Mouse (Mus musculus) heart, embryonic 15.5 days (tissue): ENCODE measurements at regions not wholly inside any gene's neighbourhood (a gene's known extent, or its start where the extent isn't known, plus 50 kb on each side); places are given as distances from the start of the nearest gene placed in this dataset.

ENCODE experiments used
- ATAC-seq: fragments of 200-750 bp; cut with Nextera tagmentation; replicated peaks from 2 replicates; pipeline ENCODE4 v1.8.0; 2017; ENCODE audit warnings: low read depth, moderate TSS enrichment; ENCODE audit not compliant: insufficient number of reproducible peaks, insufficient read depth, low FRiP score
- H3K27ac ChIP-seq: fragments of 300-500 bp; sonication (generic); 2 replicates; pipeline ENCODE4 v1.5.1; 2015; ENCODE audit warnings: mild to moderate bottlenecking, inconsistent platforms
- H3K27me3 ChIP-seq: fragments of 300-500 bp; sonication (generic); 2 replicates; pipeline ENCODE4 v1.6.1; 2015; ENCODE audit warnings: inconsistent platforms
- H3K36me3 ChIP-seq: fragments of 300-500 bp; sonication (generic); 2 replicates; pipeline ENCODE4 v1.6.1; 2015; ENCODE audit warnings: mild to moderate bottlenecking, inconsistent platforms
- H3K4me1 ChIP-seq: fragments of 300-500 bp; sonication (generic); replicated peaks from 2 replicates; pipeline ENCODE4 v1.6.1; 2015; ENCODE audit warnings: inconsistent platforms
- H3K4me2 ChIP-seq: fragments of 300-500 bp; sonication (generic); 2 replicates; pipeline ENCODE4 v1.6.1; 2015; ENCODE audit warnings: inconsistent platforms, mild to moderate bottlenecking, moderate library complexity
- H3K4me3 ChIP-seq: fragments of 300-500 bp; sonication (generic); 2 replicates; pipeline ENCODE4 v1.5.1; 2015; ENCODE audit warnings: mild to moderate bottlenecking, inconsistent platforms
- H3K9ac ChIP-seq: fragments of 300-500 bp; sonication (generic); 2 replicates; pipeline ENCODE4 v1.6.1; 2015; ENCODE audit warnings: mild to moderate bottlenecking, inconsistent platforms
- H3K9me3 ChIP-seq: fragments of 300-500 bp; sonication (generic); replicated peaks from 2 replicates; pipeline ENCODE4 v1.6.1; 2016; ENCODE audit warnings: inconsistent platforms
- WGBS: fragments of 180-500 bp; shearing (Covaris S2); methylation state at CpG from one replicate; pipeline ENCODE4 v1.1.7; 2015; ENCODE audit warnings: mixed read lengths; 5-methylcytosine and 5-hydroxymethylcytosine counted together

DNA sequence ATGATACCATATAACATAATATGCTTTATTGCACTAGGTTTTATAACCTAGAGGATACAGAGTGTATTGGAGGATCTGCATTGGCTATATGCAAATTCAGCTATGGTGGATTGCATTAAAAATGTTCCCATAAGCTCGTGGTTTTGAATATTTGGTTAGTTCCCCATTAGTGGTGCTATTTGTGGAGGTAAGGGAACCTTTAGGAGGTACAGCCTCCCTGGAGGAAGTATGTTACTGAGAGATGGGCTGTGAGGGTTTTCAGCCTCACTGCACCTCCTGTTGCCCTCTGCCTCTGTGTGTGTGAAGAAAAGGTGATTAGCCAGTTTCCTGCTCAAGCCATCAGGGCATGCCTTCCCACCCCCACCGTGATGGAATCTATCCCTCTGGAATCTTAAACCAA lies 372.1 kb downstream of the Synb start:
- Histone ChIP-seq H3K9me3 (no peaks in the 10 kb centered on the region), H3K9ac (no peak overlapping the region), H3K27ac (no peak overlapping the region), H3K4me2 (no peak overlapping the region), H3K27me3 (no peaks in the 10 kb centered on the region), H3K4me1 (peaks cover 13% of the 10 kb centered on the region), H3K4me3 (no peak overlapping the region), H3K36me3 (no peaks in the 10 kb centered on the region)
- ATAC-seq = no peak
- 38% methylated on average over 2 of the region's 2 CpGs for WGBS

DNA sequence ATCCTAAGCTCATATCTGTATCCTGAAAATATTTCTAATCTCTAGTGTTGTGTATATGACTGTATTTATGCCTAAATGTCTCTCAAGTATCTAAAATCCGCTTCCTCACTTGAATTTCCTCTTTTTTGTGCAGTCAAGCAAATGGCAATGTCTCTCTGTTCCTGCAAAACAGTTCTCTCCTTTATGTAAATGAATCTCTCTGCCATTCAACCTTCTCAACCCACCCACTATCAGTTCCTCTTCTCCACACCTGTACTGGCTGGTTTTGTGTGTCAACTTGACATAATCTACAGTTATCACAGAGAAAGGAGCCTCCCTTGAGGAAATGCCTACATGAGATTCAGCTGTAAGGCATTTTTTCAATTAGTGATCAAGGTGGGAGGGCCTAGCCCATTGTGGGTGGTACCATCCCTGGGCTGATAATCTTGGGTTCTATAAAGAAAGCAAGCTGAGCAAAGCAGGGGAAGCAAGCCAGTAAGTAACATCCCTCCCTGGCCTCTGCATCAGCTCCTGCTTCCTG lies 375.5 kb downstream of the Synb start:
- Histone ChIP-seq H3K27me3 (no peaks in the 10 kb centered on the region), H3K4me1 (peaks cover 13% of the 10 kb centered on the region), H3K9me3 (no peaks in the 10 kb centered on the region), H3K36me3 (no peaks in the 10 kb centered on the region), H3K4me3 (no peak overlapping the region), H3K4me2 (no peak overlapping the region), H3K9ac (no peak overlapping the region), H3K27ac (no peak overlapping the region)
- 56% methylated on average over 1 of the region's 1 CpGs for WGBS
- ATAC-seq = no peak

DNA sequence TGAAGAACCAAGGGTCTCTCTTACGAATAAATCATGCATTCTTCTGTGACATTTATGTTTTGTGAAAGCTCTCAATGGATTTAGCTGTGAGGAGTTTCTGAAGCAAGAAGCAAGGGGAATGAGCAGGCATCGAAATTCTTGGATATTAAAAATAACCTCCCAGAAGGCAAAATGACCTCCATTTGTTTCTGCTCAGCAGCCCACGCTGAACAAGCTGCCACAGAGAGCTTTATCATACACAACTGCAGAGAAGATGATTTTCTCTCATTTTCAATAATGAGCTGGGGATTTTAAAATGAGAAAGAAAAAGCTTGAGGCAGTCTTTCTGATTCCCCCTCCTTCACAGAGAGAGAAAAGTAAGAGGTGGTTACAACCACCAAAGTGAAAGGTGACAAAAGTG lies 394.2 kb downstream of the Synb start:
- Histone ChIP-seq H3K27ac (no peak overlapping the region), H3K4me1 (no peaks in the 10 kb centered on the region), H3K27me3 (no peaks in the 10 kb centered on the region), H3K4me2 (no peak overlapping the region), H3K9me3 (no peaks in the 10 kb centered on the region), H3K4me3 (no peak overlapping the region), H3K9ac (no peak overlapping the region), H3K36me3 (no peaks in the 10 kb centered on the region)
- 70% methylated on average over 3 of the region's 3 CpGs for WGBS
- no peak for ATAC-seq

GRCm38 (mm10) chr14:68877171-68877570 lies 416.9 kb downstream of the Synb start:
- no peak overlapping the region for H3K4me2 ChIP-seq
- no peak for ATAC-seq
- H3K4me3 ChIP-seq = no peak overlapping the region
- 61% methylated on average over 4 of the region's 4 CpGs for WGBS
- no peaks in the 10 kb centered on the region for H3K27me3 ChIP-seq
- H3K9ac ChIP-seq = no peak overlapping the region
- H3K36me3 ChIP-seq = no peaks in the 10 kb centered on the region
- H3K27ac ChIP-seq = no peak overlapping the region
- no peaks in the 10 kb centered on the region for H3K4me1 ChIP-seq
- H3K9me3 ChIP-seq = no peaks in the 10 kb centered on the region

GRCm38 (mm10) chr14:68861071-68861470 lies 433.0 kb downstream of the Synb start:
- H3K4me3 ChIP-seq = no peak overlapping the region
- WGBS = 84% methylated on average over 3 of the region's 3 CpGs
- H3K4me1 ChIP-seq = no peaks in the 10 kb centered on the region
- no peak for ATAC-seq
- no peak overlapping the region for H3K9ac ChIP-seq
- H3K36me3 ChIP-seq = no peaks in the 10 kb centered on the region
- H3K27ac ChIP-seq = no peak overlapping the region
- no peaks in the 10 kb centered on the region for H3K27me3 ChIP-seq
- H3K9me3 ChIP-seq = no peaks in the 10 kb centered on the region
- no peak overlapping the region for H3K4me2 ChIP-seq

GRCm38 (mm10) chr14:68857948-68858347 lies 436.2 kb downstream of the Synb start:
- H3K4me1 ChIP-seq = no peaks in the 10 kb centered on the region
- no peak overlapping the region for H3K4me2 ChIP-seq
- WGBS = 72% methylated on average over 1 of the region's 1 CpGs
- no peaks in the 10 kb centered on the region for H3K27me3 ChIP-seq
- H3K9me3 ChIP-seq = no peaks in the 10 kb centered on the region
- H3K27ac ChIP-seq = no peak overlapping the region
- ATAC-seq = no peak
- no peak overlapping the region for H3K9ac ChIP-seq
- H3K36me3 ChIP-seq = no peaks in the 10 kb centered on the region
- no peak overlapping the region for H3K4me3 ChIP-seq

DNA sequence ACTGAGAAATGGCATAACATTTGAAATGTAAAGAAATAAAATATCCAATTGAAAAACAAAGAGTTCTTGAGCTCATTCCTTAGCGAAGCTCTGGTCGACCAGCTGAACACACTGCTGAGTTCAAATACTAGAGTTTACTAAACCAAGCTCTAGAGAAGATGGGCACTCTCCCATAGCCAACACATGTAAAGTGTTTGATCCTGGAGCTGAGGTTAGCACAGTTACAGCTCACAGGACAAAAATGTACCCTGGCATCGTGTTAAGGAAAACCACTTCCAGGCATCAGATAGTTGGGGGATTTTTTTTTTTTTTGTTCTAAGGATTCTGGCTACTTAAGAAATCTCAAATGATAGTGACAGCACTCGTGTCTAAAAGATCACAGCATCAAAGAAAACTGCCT lies 445.6 kb downstream of the Synb start:
- Histone ChIP-seq H3K9me3 (no peaks in the 10 kb centered on the region), H3K9ac (no peak overlapping the region), H3K4me1 (0 out of 2 replicates have a peak, but pooled peaks cover 4% of the 10 kb centered on the region), H3K27me3 (no peaks in the 10 kb centered on the region), H3K36me3 (no peaks in the 10 kb centered on the region), H3K4me2 (no peak overlapping the region), H3K27ac (no peak overlapping the region), H3K4me3 (no peak overlapping the region)
- ATAC-seq = no peak
- WGBS = 70% methylated on average over 4 of the region's 4 CpGs

GRCm38 (mm10) chr14:68847609-68848008 lies 446.5 kb downstream of the Synb start:
- Histone ChIP-seq H3K27me3 (no peaks in the 10 kb centered on the region), H3K4me1 (0 out of 2 replicates have a peak, but pooled peaks cover 4% of the 10 kb centered on the region), H3K4me2 (no peak overlapping the region), H3K27ac (no peak overlapping the region), H3K9me3 (no peaks in the 10 kb centered on the region), H3K36me3 (no peaks in the 10 kb centered on the region), H3K9ac (no peak overlapping the region), H3K4me3 (no peak overlapping the region)
- no peak for ATAC-seq

GRCm38 (mm10) chr14:68820241-68820640 lies 473.9 kb downstream of the Synb start:
- no peak for ATAC-seq
- WGBS = 77% methylated on average over 8 of the region's 8 CpGs

GRCm38 (mm10) chr14:68808976-68809375 lies 485.1 kb downstream of the Synb start:
- no peak overlapping the region for H3K9ac ChIP-seq

More at GRCm38 (mm10) chr14:68820241-68820640, 473.9 kb downstream of the Synb start:
- Histone ChIP-seq H3K4me1 (no peaks in the 10 kb centered on the region), H3K9ac (no peak overlapping the region), H3K4me2 (no peak overlapping the region), H3K27me3 (no peaks in the 10 kb centered on the region), H3K36me3 (no peaks in the 10 kb centered on the region), H3K9me3 (no peaks in the 10 kb centered on the region), H3K27ac (no peak overlapping the region), H3K4me3 (no peak overlapping the region)

DNA sequence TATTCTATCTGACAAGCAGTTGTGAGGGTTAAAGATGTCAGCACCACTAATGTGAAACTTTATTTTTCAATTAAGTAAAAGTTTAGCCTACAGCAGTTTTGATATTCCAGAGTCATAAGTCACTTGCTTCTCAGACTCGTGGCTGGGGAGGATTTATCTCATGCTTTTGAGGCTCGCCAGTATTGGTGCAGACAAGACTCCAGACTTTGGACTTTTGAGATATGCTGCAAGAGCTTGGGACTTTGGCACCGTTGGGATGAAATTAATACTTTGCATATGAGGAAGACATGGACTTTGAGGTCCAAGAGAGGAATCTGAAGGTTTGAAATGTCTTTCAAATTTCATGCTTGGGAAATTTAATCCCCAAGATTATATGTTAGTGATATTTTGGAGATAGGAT lies 486.2 kb downstream of the Synb start:
- Histone ChIP-seq H3K4me2 (no peak overlapping the region), H3K27ac (no peak overlapping the region), H3K9ac (no peak overlapping the region), H3K36me3 (no peaks in the 10 kb centered on the region), H3K4me3 (no peak overlapping the region), H3K27me3 (no peaks in the 10 kb centered on the region), H3K4me1 (no peaks in the 10 kb centered on the region), H3K9me3 (no peaks in the 10 kb centered on the region)
- no peak for ATAC-seq
- WGBS = 45% methylated on average over 3 of the region's 3 CpGs

More at GRCm38 (mm10) chr14:68808976-68809375, 485.1 kb downstream of the Synb start:
- 85% methylated on average over 3 of the region's 3 CpGs for WGBS
- H3K4me2 ChIP-seq = no peak overlapping the region
- H3K9me3 ChIP-seq = no peaks in the 10 kb centered on the region
- no peaks in the 10 kb centered on the region for H3K27me3 ChIP-seq
- no peaks in the 10 kb centered on the region for H3K36me3 ChIP-seq
- no peaks in the 10 kb centered on the region for H3K4me1 ChIP-seq
- ATAC-seq = no peak
- no peak overlapping the region for H3K4me3 ChIP-seq
- H3K27ac ChIP-seq = no peak overlapping the region

GRCm38 (mm10) chr14:68806646-68807045 lies 487.5 kb downstream of the Synb start:
- H3K9ac ChIP-seq = no peak overlapping the region
- ATAC-seq = no peak
- no peaks in the 10 kb centered on the region for H3K4me1 ChIP-seq
- no peaks in the 10 kb centered on the region for H3K27me3 ChIP-seq
- 62% methylated on average over 1 of the region's 1 CpGs for WGBS
- no peak overlapping the region for H3K27ac ChIP-seq
- no peak overlapping the region for H3K4me2 ChIP-seq
- no peaks in the 10 kb centered on the region for H3K36me3 ChIP-seq
- H3K4me3 ChIP-seq = no peak overlapping the region
- H3K9me3 ChIP-seq = no peaks in the 10 kb centered on the region
